Mouse (Mus musculus): ENCODE data around the gene Cfp.

Cfp gene

DNA sequence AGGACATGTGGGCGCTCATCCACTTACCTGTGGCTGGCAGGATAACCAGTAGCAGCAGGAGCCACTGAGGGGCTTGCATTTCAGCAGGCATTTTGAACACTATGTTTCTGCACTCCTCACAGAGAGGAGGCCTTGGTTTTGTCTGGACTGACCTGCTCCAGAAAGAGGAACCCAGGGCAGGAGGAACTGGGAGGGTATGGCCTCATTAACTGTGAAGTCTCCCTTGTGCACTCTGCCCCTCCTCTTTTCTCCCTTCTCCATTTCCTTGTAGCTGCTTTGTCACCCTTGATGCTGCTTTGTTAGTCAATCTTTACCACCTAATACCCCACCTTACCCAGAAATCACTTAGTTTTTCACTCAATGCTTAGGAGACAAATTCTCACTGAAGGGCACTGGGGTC is at the start of gene Cfp:
Gene Cfp (minus strand): TSS at position 192 of the 400 bp plus-strand sequence.
- no peak for DNase-seq (ENCODE audit: low read depth, low spot score)

DNA sequence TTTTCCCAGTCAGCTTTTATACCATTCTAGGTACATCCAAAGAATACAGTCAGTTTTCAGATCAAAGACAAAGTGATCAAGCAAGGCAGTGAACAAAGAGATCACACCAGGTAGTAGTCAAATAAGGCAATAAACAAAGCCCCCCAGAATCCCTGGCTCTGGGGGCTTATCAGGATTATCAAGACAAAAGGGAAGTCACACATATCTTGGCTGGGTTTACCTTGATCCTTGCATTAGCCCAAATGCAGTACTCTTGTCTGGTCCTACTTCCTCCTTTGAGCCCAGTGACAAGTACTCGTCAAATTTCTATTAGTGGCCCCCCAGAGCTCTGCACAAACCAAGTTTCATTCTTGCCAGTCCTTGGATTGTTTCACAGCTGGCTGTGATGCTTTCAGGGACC is 49.5 kb upstream of the Cfp start:
- no peak for DNase-seq (ENCODE audit: low read depth, low spot score)

DNA sequence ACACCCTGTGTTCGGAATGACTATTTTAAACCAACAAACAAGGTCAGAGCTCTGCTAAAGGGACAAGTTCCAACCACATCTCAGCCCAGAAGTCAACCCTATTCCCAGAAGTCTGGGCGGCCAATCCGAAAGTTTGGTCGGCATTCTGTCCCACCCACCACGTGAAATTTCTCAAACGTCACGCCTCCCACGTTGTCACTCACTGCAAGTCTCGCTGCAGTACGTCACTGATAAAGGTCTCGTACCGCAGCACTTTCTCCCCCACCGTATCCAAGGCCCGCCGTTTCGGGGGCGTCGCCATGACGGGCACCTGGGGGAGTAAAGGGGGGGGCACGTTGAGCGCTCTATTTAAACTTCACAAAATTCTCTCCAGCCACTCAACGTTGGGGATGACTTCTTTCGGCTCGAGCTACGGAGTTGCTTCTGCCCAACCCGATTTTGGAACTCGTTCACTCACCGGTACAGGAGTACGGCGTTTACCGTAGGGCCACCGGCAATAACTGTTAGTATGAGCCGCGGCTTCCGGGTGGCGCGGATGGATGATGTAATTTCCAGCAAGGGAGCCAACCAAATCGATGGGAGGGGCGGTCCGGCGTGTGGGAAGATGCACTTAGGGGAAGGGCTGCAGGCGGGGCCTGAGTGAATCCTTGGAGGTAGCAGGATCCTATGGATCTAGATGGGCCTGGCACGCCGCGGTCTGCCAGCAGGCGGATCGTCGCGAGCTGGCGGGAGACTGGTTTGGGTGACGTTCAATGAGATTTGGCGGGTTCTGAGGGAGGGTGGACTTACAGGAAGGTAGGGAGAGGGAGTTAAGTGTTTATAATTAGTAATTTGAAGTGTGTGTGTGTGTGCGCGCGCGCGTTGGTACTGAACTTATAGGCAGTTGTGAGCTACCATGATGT is 30.4 kb upstream of the Cfp start, which contains the start of gene Uxt:
Gene Uxt (minus strand): TSS at position 541 of the 902 bp plus-strand sequence.
- peak; percentile 80 for DNase-seq (ENCODE audit: low read depth, low spot score)

DNA sequence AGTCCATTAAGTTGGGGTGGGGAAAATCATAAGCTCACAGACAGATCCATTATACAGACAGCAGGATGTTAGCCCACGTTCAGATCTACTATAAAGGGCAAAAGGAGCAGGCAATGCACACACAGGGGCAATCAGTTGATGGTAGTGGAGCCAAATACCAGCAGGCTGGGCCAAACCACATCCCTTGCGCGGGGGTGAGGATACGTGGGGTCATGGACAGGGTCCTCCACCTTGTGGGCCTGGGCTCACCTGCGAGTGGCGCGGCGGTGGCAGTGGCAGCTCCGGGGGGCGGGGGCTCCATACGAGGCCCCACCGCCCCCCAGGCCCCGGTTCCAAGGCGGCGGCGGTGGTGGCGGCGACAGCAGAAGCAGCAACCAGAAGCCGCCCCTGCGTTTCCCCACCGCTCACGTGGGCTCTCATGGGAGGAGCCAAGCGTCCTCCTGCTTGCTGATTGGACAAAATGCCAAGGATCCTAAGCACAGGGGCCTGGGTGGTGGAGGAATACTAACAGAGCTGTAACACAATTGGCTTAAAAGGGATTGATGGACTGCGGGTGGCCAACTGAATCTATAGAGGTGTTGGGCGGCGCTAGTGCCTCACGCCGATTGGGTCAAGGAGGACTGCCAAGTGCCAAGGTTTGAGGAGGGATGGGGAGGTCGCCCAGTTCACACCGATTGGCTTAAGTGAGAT is 19.0 kb upstream of the Cfp start, which contains the start of gene Elk1:
Gene Elk1 (minus strand): TSS at position 418 of the 690 bp plus-strand sequence.
- DNase-seq (ENCODE audit: low read depth, low spot score): peak; percentile 80

DNA sequence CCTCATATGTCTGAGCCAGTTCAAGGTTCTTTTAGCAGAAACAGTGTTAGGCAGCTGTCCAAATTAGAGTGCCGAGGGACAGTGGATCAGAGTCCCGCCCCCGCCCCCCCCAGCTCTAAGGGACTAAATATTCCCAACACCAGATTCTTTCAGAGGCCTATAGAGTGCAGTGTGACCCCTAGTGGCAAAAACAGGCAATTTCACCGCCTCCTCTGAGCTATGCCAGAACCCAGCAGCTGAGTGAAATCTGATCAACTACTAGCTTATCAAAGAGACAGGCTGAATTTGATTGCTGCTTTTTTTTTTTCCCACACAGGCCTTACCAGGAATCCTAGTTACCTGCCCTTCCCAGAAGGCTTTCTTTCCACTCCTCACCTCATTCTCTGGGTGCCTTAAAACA is 14.7 kb upstream of the Cfp start:
- DNase-seq (ENCODE audit: low read depth, low spot score): no peak

DNA sequence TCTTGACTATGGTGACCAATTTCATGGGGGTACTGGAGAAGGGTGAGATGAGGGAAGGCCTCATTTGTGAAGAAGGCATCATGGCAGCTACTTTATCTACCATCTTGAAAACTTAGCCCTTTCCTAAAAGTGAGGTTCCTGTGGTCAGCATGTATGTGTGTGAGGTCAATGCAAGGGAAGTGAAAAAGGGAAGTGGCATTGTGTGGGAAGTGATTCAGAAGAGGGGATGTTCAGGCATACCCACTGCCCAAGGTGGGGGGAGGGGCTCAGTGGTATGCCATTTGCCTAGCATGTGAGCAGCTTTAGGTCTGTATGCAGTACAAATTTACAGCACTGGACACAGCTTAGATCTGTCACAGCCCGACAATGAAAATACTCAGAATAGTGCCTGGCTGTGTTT is 608 bp upstream of the Cfp start:
- no peak for DNase-seq (ENCODE audit: low read depth, low spot score)

DNA sequence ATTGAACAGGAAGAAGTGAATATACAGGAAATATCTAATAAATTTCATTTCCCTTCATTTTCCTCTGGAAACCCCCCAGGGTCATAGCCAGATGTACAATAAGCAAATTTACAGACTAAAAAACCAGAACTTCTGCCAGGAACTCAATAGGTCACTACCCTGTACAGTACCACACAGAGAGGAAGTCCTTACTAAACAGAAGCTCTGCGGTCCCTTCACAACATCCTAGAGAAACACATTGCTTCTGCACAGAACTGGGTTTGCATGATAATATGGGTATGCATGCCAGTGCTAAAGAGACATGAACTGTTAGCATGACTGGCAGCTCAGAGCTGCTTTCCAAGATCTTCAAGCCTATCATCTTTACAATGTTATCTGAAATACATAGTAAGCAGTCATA is 1.5 kb downstream of the Cfp start:
- DNase-seq (ENCODE audit: low read depth, low spot score): no peak

DNA sequence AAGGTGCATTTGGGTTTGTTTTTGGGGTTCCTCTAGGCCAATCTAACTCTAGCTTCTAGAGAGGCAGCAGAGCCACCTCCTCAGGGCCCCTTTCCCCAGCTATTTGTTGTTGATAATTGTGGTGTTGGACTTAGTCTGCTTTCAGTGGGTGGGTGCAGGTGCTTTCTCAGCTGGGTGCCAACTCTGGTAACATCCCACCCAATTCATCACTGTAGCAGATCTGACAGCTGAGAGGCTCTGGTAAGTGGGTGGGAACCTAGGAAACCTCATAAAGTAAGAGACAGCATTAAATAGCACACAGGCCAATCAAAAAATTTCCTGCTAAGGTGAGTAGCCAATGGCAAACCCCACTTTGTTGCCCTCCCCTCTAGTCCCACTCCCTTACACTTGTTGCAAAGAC is 6.4 kb downstream of the Cfp start:
- DNase-seq (ENCODE audit: low read depth, low spot score): no peak

DNA sequence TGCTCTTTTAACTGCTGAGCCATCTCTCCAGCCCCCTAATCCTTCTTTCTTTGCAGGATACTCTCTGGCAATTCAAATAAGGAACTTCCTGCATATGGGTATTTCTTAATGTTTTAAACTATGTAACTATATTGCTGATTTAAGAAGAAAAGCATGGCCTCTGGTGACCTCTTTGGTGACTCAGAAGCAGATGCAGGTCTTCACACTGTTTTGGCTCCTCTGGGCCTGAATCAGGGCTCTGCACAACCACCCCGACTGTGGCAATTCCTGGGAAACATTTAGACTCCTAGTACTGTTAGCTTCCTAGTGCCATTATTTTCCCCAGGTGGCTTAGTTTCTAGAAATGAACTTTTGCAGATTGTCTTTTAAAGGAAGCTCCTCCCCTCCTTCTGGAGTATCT is 7.8 kb downstream of the Cfp start:
- DNase-seq (ENCODE audit: low read depth, low spot score): no peak

DNA sequence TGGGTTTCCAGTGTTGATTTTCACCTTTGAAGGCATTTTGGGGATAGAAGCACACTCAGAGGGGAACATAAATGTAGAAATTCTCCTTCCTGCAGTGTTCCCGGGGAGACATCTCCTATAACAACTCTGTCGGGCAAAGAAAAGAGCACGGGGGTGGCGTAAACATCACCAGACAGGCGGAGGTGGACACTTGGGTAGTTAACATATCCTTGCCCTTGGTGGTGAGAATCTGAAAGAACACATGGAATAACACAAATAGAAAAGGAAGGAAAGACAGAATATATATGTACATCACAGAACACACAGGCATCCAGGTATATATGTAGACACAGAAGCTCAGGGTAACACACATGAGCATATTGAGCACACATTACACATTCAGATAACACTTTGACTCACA is 10.0 kb downstream of the Cfp start:
- no peak for DNase-seq (ENCODE audit: low read depth, low spot score)

DNA sequence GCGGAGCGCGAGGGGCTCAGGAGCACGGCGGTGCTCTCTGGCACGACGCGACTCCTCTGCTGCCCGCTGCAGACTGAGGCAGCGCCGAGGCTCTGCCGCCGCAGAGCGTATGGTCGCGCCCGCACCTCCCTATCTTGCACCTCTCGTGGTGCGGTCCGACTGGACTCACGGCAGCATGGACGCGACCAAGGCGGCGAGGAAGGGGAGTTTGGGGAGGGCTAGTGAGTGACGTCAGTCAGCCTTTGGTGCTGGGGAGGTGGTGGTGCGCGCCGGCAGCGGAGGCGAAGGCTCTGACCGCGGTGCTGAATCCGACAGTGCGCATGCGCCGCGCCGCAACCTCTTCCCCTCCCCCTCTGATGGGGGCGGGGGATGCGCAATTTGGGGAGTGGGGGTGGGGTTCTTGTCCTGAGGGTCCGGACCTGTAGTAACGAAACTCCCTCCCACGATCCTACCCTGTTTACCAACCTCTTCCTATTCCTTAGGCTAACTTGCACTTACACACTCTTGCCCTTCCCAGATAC is 10.5 kb downstream of the Cfp start, which contains the start of gene Syn1:
Gene Syn1 (minus strand): TSS at position 161 of the 521 bp plus-strand sequence.
- peak; percentile 72 for DNase-seq (ENCODE audit: low read depth, low spot score)

DNA sequence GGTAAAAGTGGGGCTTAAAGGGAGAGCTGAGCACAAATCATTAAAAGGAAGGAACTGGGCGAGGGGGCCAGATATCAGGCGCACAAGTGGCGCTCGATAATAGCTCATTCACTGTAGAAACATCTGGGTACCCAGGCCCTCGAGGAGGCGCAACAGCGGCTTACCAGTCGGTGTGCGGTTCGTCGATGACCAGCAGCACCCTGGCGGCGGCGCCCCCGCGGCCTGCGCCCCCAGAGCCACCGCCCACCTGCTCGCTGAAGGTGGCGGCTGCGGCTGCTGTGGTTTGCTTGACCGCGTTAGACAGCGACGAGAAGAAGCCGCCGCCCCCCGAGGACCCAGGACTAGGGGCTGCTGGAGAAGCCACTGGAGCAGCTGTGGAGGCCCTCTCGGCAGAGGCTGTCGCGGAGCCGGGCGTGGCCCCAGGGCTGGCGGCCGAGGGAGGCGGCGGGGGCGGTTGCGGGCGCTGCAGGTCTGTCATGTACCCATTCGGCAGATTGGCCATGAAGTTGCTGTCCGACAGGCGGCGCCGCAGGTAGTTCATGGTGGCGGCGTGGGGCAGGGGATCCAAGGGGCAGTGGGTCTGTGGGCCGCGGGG is 11.0 kb downstream of the Cfp start:
- no peak for DNase-seq (ENCODE audit: low read depth, low spot score)

DNA sequence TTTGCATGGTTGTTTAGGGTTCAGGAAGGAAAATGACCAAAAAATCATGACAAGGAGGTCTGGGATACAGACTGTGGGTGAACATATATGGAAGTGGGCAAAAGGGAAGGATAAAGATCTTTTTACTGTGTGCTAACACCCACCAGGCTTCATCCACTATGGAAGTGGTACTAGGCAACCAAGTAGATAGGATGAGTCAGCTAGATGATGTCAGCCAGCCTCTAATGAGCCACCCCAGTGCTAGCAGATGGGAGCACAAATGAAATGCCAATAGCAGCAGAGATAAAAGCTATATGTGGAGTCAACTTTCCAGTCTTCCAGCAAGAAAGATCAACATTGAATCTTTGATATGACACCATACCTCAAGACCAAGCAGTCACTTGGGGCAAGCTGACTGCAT is 16.3 kb downstream of the Cfp start:
- DNase-seq (ENCODE audit: low read depth, low spot score): no peak

DNA sequence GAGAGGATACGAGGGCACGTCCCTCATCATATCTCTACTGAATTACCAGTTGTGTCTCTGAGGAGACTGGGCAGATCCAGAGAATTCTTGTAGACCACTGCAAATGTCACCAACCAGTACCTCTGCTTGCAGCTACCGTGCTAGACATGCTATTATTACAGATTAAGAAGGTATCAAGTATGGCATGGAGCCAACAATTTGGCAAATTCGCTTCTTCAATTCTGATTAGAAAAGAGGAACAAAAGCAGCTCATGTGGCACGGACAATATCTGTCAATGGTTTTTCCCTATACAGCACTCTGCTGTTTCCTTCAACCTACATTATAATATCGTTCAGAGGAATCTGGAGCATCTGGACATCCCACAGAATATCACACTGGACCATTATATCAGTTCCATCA is 17.6 kb downstream of the Cfp start:
- no peak for DNase-seq (ENCODE audit: low read depth, low spot score)

DNA sequence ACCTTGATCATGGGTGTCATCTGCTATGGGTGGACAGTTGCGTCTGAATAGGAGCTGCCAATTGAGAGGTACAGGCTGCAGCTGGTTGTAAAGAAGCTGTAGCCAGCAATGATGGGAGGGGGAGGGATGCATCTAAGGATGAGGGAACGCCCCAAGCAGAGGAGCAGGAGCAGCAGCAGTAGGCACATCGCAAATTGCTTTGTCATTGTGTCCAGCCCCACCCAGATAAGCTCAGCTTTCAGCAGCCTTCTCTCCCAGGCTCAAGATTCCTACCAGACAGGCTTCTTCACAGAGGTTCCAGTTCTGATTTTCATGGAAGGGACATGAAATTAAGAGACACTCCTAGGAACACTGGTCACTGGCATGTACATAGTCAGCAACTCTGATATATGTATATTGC is 21.3 kb downstream of the Cfp start:
- no peak for DNase-seq (ENCODE audit: low read depth, low spot score)

All from embryo, embryonic 11.5 days (tissue).